Mouse (Mus musculus) cortical plate, adult 2 months (tissue): Measurements from ENCODE around the gene Lypd3. TPM values are rescaled to one million over a fixed set of nuclear protein-coding genes. Genes with fewer than 3 reads are reported as not detected.
"Not testable (repeated sequence)": the region's sequence is repeated elsewhere in the genome, so short reads cannot be mapped to it uniquely, and the experiment has no call there.

Source experiments
- H3K27ac ChIP-seq: fragments of 200-500 bp; 2 replicates; pipeline ENCODE4 v1.5.1; 2012; ENCODE audit warnings: low read length, control low read depth, inconsistent platforms; ENCODE audit not compliant: insufficient read depth
- H3K4me1 ChIP-seq: fragments of 200-500 bp; 2 replicates; pipeline ENCODE4 v1.6.1; 2011; ENCODE audit warnings: low read length; ENCODE audit not compliant: control insufficient read depth, insufficient read depth
- H3K4me3 ChIP-seq: fragments of 200-500 bp; 2 replicates; pipeline ENCODE4 v1.5.1; 2011; ENCODE audit warnings: mild to moderate bottlenecking, low read length, control low read depth; ENCODE audit not compliant: insufficient read depth
- CTCF ChIP-seq: fragments of 200-500 bp; IDR thresholded peaks from 2 replicates; pipeline ENCODE4 v1.5.1; 2011; ENCODE audit warnings: mild to moderate bottlenecking, control low read depth, low read length; ENCODE audit not compliant: insufficient read depth; ENCODE audit errors: extremely low read depth
- POLR2A ChIP-seq: fragments of 200-500 bp; IDR thresholded peaks from 2 replicates; pipeline ENCODE4 v1.6.1; 2011; ENCODE audit warnings: mild to moderate bottlenecking, low read length, control low read depth; ENCODE audit not compliant: insufficient read depth; ENCODE audit errors: extremely low read depth
- polyA plus RNA-seq: library from polyadenylated mRNA; depleted of rRNA; stranded (reverse); fragments of >200 nt; gene quantifications from 2 replicates; pipeline ENCODE4 v1.2.3, GENCODE M21; 2012; rRNA removed

Lypd3 gene
- polyA plus RNA-seq, 1 experiment = not detected

GRCm38 (mm10) chr7:24653681-24654080 lies 17.3 kb downstream of the Lypd3 start:
- no peak overlapping the region for H3K4me3 ChIP-seq
- no peaks in the 10 kb centered on the region for H3K4me1 ChIP-seq
- H3K27ac ChIP-seq = no peak overlapping the region
- peak; percentile 68 for TF ChIP-seq CTCF
- no peak for TF ChIP-seq POLR2A

DNA sequence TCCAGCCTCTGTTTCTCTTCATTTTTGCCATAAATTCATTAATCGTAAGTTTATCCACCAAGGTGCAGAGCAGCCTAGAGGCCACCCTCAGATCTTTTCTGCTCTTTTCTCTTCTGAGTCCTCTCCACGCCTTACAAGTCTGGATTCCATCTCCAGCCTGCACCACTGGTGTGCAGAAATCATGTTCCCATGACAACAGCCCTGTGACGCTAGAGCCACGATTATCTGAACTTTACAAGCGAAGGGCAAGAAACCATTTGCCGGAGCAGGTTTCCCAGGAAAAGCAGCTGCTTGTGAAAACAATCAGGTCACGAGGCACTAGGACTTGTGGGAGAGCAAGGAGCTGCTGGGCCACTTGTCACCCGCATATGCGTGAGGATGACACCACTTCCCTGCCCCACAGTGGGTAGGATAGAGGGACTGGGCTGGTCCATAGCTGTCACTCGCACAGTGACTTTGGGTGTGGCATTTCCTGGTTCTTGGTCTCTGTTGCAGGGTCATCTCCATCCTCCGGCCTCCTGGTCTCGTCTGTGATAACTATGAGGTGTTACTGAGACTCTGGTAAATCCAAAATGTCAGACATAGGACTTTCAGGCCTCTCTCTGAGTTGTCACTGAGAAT lies 23.5 kb downstream of the Lypd3 start:
- no peak overlapping the region for H3K27ac ChIP-seq
- no peaks in the 10 kb centered on the region for H3K4me1 ChIP-seq
- no peak overlapping the region for H3K4me3 ChIP-seq
- TF ChIP-seq CTCF = no peak
- TF ChIP-seq POLR2A = no peak

DNA sequence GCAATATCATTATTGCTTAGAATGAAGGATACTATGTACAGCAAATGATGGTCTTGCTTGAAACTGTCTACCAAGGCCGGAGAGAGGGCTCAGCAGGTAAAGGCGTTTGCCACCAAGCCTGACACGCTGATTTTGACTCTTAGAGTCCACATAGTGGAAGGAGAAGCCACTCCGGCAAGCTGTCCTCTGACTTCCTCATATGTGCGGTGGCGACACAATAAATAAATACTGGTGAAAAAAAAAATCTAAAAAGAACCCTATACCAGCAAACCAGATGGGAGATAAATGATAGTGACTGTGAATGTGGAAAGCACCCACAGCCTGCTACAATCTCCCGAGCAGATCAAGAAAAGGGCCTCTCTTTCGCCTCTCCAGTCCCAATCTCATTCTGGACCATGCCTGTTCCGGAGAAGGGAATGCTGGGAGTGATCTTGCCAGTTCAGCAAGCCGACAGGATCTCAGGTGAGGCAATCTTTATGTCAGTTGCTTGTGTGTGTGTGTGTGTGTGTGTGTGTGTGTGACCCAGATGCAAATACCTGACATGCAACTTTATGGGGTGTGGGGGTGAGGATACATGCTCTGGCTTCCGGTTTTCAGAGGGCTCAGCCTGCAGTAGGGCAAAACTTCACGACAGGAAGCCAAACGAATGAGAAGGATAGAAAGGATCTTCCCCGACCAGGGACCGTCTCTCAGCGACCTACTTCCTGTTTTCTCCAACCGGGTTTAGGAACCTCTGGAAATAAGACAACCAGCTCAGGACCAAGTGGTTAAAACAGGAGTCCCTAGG lies 25.0 kb downstream of the Lypd3 start:
- Histone ChIP-seq H3K4me1 (no peaks in the 10 kb centered on the region), H3K4me3 (no peak overlapping the region), H3K27ac (no peak overlapping the region)
- TF ChIP-seq POLR2A = no peak
- TF ChIP-seq CTCF = no peak

DNA sequence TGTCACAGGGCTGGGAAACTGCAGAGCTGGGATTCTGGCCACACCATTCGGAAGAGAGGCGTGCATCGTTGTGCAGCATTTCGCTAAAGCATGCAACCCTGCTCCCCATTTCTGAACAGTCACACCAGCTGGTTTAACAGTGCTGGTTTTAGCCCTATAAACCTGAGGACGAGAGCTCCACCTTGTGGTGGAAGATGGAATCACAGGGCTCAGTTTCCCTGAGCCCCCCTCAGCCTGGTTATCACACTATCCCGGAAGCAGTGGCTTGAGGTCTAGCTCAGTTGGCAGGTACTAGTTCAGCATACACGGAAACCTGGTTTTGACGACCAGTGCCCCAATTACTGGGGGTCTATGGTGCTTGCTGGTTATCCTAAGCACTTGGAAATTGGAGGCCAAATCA lies 26.2 kb downstream of the Lypd3 start:
- TF ChIP-seq POLR2A (no peak), CTCF (peak; percentile 94)
- Histone ChIP-seq H3K27ac (no peak overlapping the region), H3K4me1 (no peaks in the 10 kb centered on the region), H3K4me3 (no peak overlapping the region)

- TF ChIP-seq CTCF = no peak
- TF ChIP-seq POLR2A = no peak
- H3K27ac ChIP-seq = no peak overlapping the region
- no peaks in the 10 kb centered on the region for H3K4me1 ChIP-seq
- H3K4me3 ChIP-seq = no peak overlapping the region
These were observed 28.0 kb downstream of the Lypd3 start for GRCm38 (mm10) chr7:24664301-24664700.

GRCm38 (mm10) chr7:24664959-24665358 lies 28.6 kb downstream of the Lypd3 start:
- Histone ChIP-seq H3K4me1 (no peaks in the 10 kb centered on the region), H3K4me3 (no peak overlapping the region), H3K27ac (no peak overlapping the region)
- TF ChIP-seq POLR2A = no peak
- no peak for TF ChIP-seq CTCF

DNA sequence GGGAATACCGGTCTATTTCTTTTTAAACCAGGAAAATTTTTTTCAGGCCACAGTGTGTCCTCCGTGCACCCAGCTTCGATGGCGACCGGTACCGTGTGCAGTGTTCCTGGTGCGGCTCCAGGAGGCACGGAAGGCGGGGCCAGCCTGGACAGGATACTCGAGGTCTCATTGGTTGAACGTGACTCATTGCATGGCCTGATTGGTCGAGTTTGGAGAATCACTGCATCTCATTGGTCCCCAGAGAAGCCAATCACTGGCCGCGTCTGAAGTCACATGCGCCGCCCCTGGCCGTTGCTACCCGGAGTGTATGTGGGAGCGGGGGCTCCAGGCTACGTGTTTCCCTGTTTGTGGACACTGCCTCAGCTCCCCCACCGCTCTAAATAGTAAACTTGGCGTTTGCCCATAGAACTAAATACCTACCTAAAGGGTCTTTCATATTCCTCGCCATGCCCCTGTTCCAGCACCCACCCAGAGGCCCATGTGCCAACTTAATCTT lies 35.6 kb downstream of the Lypd3 start:
- no peak for TF ChIP-seq CTCF
- no peak for TF ChIP-seq POLR2A
- H3K4me1 ChIP-seq = no peaks in the 10 kb centered on the region

GRCm38 (mm10) chr7:24676575-24676974 lies 40.2 kb downstream of the Lypd3 start, which contains the start of gene Tex101:
Gene Tex101, minus strand, starts transcription at chr7:24676675.
- no peak within 1 kb of the TSS for H3K27ac ChIP-seq
- no peaks in the 10 kb centered on the region for H3K4me1 ChIP-seq
- H3K4me3 ChIP-seq = no peak within 1 kb of the TSS
- TF ChIP-seq CTCF = no peak

More for the DNA sequence above, 35.6 kb downstream of the Lypd3 start:
- Histone ChIP-seq H3K27ac (no peak overlapping the region), H3K4me3 (no peak overlapping the region)

DNA sequence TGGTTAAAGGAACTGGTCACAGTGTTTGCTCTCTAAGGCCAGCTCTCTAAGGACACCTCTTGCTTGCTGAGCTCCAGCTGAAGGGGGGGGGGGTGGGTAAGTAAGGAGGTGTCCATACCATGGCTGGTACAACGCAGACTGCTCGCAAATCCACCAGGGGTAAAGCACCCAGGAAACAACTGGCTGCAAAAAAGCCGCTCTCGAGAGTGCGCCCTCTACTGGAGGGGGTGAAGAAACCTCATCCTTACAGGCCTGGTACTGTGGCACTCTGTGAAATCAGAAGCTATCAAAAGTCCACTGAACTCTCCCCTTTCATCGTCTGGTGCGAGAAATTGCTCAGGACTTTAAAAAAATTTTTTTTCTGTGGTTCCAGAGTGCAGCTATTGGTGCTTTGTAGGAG lies 47.8 kb downstream of the Lypd3 start:
- not testable (repeated sequence) for H3K27ac ChIP-seq, H3K4me3 ChIP-seq, H3K4me1 ChIP-seq

- H3K4me1 ChIP-seq, H3K4me3 ChIP-seq, H3K27ac ChIP-seq: not testable (repeated sequence)
These were observed 51.2 kb downstream of the Lypd3 start for GRCm38 (mm10) chr7:24687519-24687918.

Other genes starting within 250 kb of the Lypd3 start
- 81.7 and 84.5 TPM in 2 replicates for gene Smg9, start 236.9 kb upstream of the Lypd3 start, polyA plus RNA-seq
- 0.55 and 1.4 TPM in 2 replicates for gene Irgc1, start 184.3 kb upstream of the Lypd3 start, polyA plus RNA-seq
- 1.3 and 1.5 TPM in 2 replicates for gene Plaur, start 174.1 kb upstream of the Lypd3 start, polyA plus RNA-seq
- gene Cadm4, start 154.5 kb upstream of the Lypd3 start, polyA plus RNA-seq = 234 and 237 TPM in 2 replicates
- gene Zfp428, start 129.5 kb upstream of the Lypd3 start, polyA plus RNA-seq = 71.7 and 73.4 TPM in 2 replicates
- not detected in 2 replicates for gene AC161166.1, start 124.1 kb upstream of the Lypd3 start, polyA plus RNA-seq
- 52.9 and 53.9 TPM in 2 replicates for gene Irgq, start 105.9 kb upstream of the Lypd3 start, polyA plus RNA-seq
- 0.33 TPM in 1 of 2 replicates, not detected in the other for gene Pinlyp, start 90.4 kb upstream of the Lypd3 start, polyA plus RNA-seq
- gene Xrcc1, start 90.3 kb upstream of the Lypd3 start, polyA plus RNA-seq = 41.6 and 46.2 TPM in 2 replicates
- gene Ethe1, start 49.0 kb upstream of the Lypd3 start, polyA plus RNA-seq = 18.4 and 19.4 TPM in 2 replicates
- 7.3 and 7.4 TPM in 2 replicates for gene Zfp575, start 48.9 kb upstream of the Lypd3 start, polyA plus RNA-seq
- 0.08 and 0.11 TPM in 2 replicates for gene Phldb3, start 25.8 kb upstream of the Lypd3 start, polyA plus RNA-seq
- not detected in 2 replicates for gene Tex101, start 40.1 kb downstream of the Lypd3 start, polyA plus RNA-seq
- not detected in 2 replicates for gene BC049730, start 72.7 kb downstream of the Lypd3 start, polyA plus RNA-seq
- gene Gm4763, start 90.4 kb downstream of the Lypd3 start, polyA plus RNA-seq = not detected in 2 replicates
- not detected in 2 replicates for gene Cd177, start 123.8 kb downstream of the Lypd3 start, polyA plus RNA-seq
- gene Ceacam10, start 140.7 kb downstream of the Lypd3 start, polyA plus RNA-seq = 0.19 TPM in 1 of 2 replicates, not detected in the other
- gene Gm9844, start 225.7 kb downstream of the Lypd3 start, polyA plus RNA-seq = 10.5 and 13.5 TPM in 2 replicates
- gene Lypd4, start 233.4 kb downstream of the Lypd3 start, polyA plus RNA-seq = not detected in 2 replicates
- gene Dmrtc2, start 233.5 kb downstream of the Lypd3 start, polyA plus RNA-seq = not detected in 2 replicates
- gene Rps19, start 247.8 kb downstream of the Lypd3 start, polyA plus RNA-seq = 393 and 394 TPM in 2 replicates